Mouse (Mus musculus): Measurements from ENCODE around the gene Car6. TPM values are rescaled to one million over a fixed set of nuclear protein-coding genes. Genes with fewer than 3 reads are reported as not detected.

The Car6 gene
- polyA plus RNA-seq, 1 experiment from 2014 or later: not detected

- H3K9me3 ChIP-seq: no peaks in the 10 kb centered on the region
- under 1% methylated on average over 21 of the region's 21 CpGs for WGBS
- peaks cover 43% of the 10 kb centered on the region for H3K36me3 ChIP-seq (replicated peaks)
- H3K4me3 ChIP-seq: peak overlapping the region; percentile 93
- peaks cover 80% of the 10 kb centered on the region for H3K4me1 ChIP-seq
- H3K27ac ChIP-seq: peak overlapping the region; percentile 100
- 0 out of 2 replicates have a peak, but pooled peaks cover 5% of the 10 kb centered on the region for H3K27me3 ChIP-seq (ENCODE audit: poor library complexity, severe bottlenecking)
- peak; percentile 47 for DNase-seq (ENCODE audit: extremely low spot score, low spot score)
Measured at GRCm38 (mm10) chr4:150237636-150238361, 36.7 kb upstream of the Car6 start.

- Histone ChIP-seq H3K4me3 (peak within 1 kb of the TSS; percentile 93), H3K4me1 (peaks cover 75% of the 10 kb centered on the region), H3K9me3 (no peaks in the 10 kb centered on the region), H3K36me3 (replicated peaks) (peaks cover 33% of the 10 kb centered on the region), H3K27ac (peak within 1 kb of the TSS; percentile 100), H3K27me3 (ENCODE audit: poor library complexity, severe bottlenecking) (peaks cover 15% of the 10 kb centered on the region)
- DNase-seq (ENCODE audit: extremely low spot score, low spot score): peak; percentile 100
- WGBS: under 1% methylated on average over 78 of the region's 78 CpGs
Measured at GRCm38 (mm10) chr4:150236521-150237481, 35.7 kb upstream of the Car6 start, which contains the start of gene Eno1. TSS of gene Eno1 (plus strand) at chr4:150236721.

GRCm38 (mm10) chr4:150236031-150236430, 34.9 kb upstream of the Car6 start:
- peaks cover 23% of the 10 kb centered on the region for H3K27me3 ChIP-seq (ENCODE audit: poor library complexity, severe bottlenecking)
- H3K27ac ChIP-seq: peak overlapping the region; percentile 100
- no peaks in the 10 kb centered on the region for H3K9me3 ChIP-seq
- peak overlapping the region; percentile 93 for H3K4me3 ChIP-seq
- DNase-seq (ENCODE audit: extremely low spot score, low spot score): no peak
- H3K4me1 ChIP-seq: peaks cover 75% of the 10 kb centered on the region
- WGBS: 85% methylated on average over 8 of the region's 8 CpGs
- peaks cover 25% of the 10 kb centered on the region for H3K36me3 ChIP-seq (replicated peaks)

- peaks cover 20% of the 10 kb centered on the region for H3K36me3 ChIP-seq (replicated peaks)
- no peak overlapping the region for H3K4me3 ChIP-seq
- 74% methylated on average over 4 of the region's 4 CpGs for WGBS
- DNase-seq (ENCODE audit: extremely low spot score, low spot score): no peak
- H3K27ac ChIP-seq: peak overlapping the region; percentile 100
- peaks cover 24% of the 10 kb centered on the region for H3K27me3 ChIP-seq (ENCODE audit: poor library complexity, severe bottlenecking)
- H3K4me1 ChIP-seq: peaks cover 75% of the 10 kb centered on the region
- H3K9me3 ChIP-seq: no peaks in the 10 kb centered on the region
Measured at GRCm38 (mm10) chr4:150235585-150235984, 34.5 kb upstream of the Car6 start.

GRCm38 (mm10) chr4:150234599-150235327, 33.6 kb upstream of the Car6 start:
- Histone ChIP-seq H3K27ac (peak overlapping the region; percentile 100), H3K4me1 (peaks cover 75% of the 10 kb centered on the region), H3K27me3 (ENCODE audit: poor library complexity, severe bottlenecking) (peaks cover 24% of the 10 kb centered on the region), H3K9me3 (no peaks in the 10 kb centered on the region), H3K4me3 (no peak overlapping the region), H3K36me3 (replicated peaks) (peaks cover 12% of the 10 kb centered on the region)
- WGBS: 46% methylated on average over 8 of the region's 8 CpGs
- DNase-seq (ENCODE audit: extremely low spot score, low spot score): peak; percentile 31

- Histone ChIP-seq H3K4me3 (no peak overlapping the region), H3K27me3 (ENCODE audit: poor library complexity, severe bottlenecking) (peaks cover 24% of the 10 kb centered on the region), H3K27ac (peak overlapping the region; percentile 60; the same call in 1 of the 2 replicates), H3K36me3 (replicated peaks) (no peaks in the 10 kb centered on the region), H3K4me1 (peaks cover 81% of the 10 kb centered on the region), H3K9me3 (no peaks in the 10 kb centered on the region)
- 43% methylated on average over 8 of the region's 8 CpGs for WGBS
- no peak for DNase-seq (ENCODE audit: extremely low spot score, low spot score)
Measured at GRCm38 (mm10) chr4:150231871-150232270, 30.7 kb upstream of the Car6 start.

GRCm38 (mm10) chr4:150230460-150231407, 29.6 kb upstream of the Car6 start:
- Histone ChIP-seq H3K27me3 (ENCODE audit: poor library complexity, severe bottlenecking) (peaks cover 24% of the 10 kb centered on the region), H3K9me3 (no peaks in the 10 kb centered on the region), H3K4me1 (peaks cover 73% of the 10 kb centered on the region), H3K27ac (peak overlapping the region; percentile 75), H3K4me3 (peak overlapping the region; percentile 15; the same call in 1 of the 2 replicates), H3K36me3 (replicated peaks) (no peaks in the 10 kb centered on the region)
- WGBS: 5% methylated on average over 21 of the region's 21 CpGs
- DNase-seq (ENCODE audit: extremely low spot score, low spot score): peak; percentile 37

- no peak for DNase-seq (ENCODE audit: extremely low spot score, low spot score)
- Histone ChIP-seq H3K27me3 (ENCODE audit: poor library complexity, severe bottlenecking) (peaks cover 24% of the 10 kb centered on the region), H3K27ac (peak overlapping the region; percentile 75), H3K36me3 (replicated peaks) (no peaks in the 10 kb centered on the region), H3K4me1 (peaks cover 65% of the 10 kb centered on the region), H3K4me3 (no peak overlapping the region), H3K9me3 (no peaks in the 10 kb centered on the region)
- WGBS: 23% methylated on average over 13 of the region's 15 CpGs
Measured at GRCm38 (mm10) chr4:150229747-150230390, 28.7 kb upstream of the Car6 start.

- no peak for DNase-seq (ENCODE audit: extremely low spot score, low spot score)
- H3K27ac ChIP-seq: no peak overlapping the region; the same call in 1 of the 2 replicates
- no peaks in the 10 kb centered on the region for H3K9me3 ChIP-seq
- H3K4me3 ChIP-seq: no peak overlapping the region
- no peaks in the 10 kb centered on the region for H3K36me3 ChIP-seq (replicated peaks)
- peaks cover 24% of the 10 kb centered on the region for H3K27me3 ChIP-seq (ENCODE audit: poor library complexity, severe bottlenecking)
- 54% methylated on average over 7 of the region's 7 CpGs for WGBS
- peaks cover 56% of the 10 kb centered on the region for H3K4me1 ChIP-seq
Measured at GRCm38 (mm10) chr4:150228581-150229348, 27.6 kb upstream of the Car6 start.

- WGBS: 68% methylated on average over 7 of the region's 7 CpGs
- Histone ChIP-seq H3K4me1 (peaks cover 54% of the 10 kb centered on the region), H3K36me3 (replicated peaks) (no peaks in the 10 kb centered on the region), H3K4me3 (no peak overlapping the region), H3K9me3 (no peaks in the 10 kb centered on the region), H3K27me3 (ENCODE audit: poor library complexity, severe bottlenecking) (peaks cover 11% of the 10 kb centered on the region), H3K27ac (peak overlapping the region; percentile 21; the same call in 1 of the 2 replicates)
- DNase-seq (ENCODE audit: extremely low spot score, low spot score): no peak
Measured at GRCm38 (mm10) chr4:150226818-150227688, 25.9 kb upstream of the Car6 start.

Measured in forebrain, embryonic 10.5 days (tissue).